Mouse (Mus musculus) kidney, embryonic 15.5 days (tissue): ENCODE measurements around the gene Naa40. TPM values are rescaled to one million over a fixed set of nuclear protein-coding genes. Genes with fewer than 3 reads are reported as not detected.

Experiments used
- ATAC-seq: fragments of 200-750 bp; cut with Nextera tagmentation; replicated peaks from 2 replicates; pipeline ENCODE4 v1.8.0; 2017; ENCODE audit warnings: moderate TSS enrichment; ENCODE audit not compliant: low FRiP score
- H3K27ac ChIP-seq: fragments of 300-500 bp; sonication (generic); 2 replicates; pipeline ENCODE4 v1.5.1; 2015; ENCODE audit warnings: mild to moderate bottlenecking, inconsistent platforms
- H3K27me3 ChIP-seq: fragments of 300-500 bp; sonication (generic); 2 replicates; pipeline ENCODE4 v1.6.1; 2015; ENCODE audit warnings: inconsistent platforms
- H3K36me3 ChIP-seq: fragments of 300-500 bp; sonication (generic); 2 replicates; pipeline ENCODE4 v1.6.1; 2015; ENCODE audit warnings: inconsistent platforms
- H3K4me1 ChIP-seq: fragments of 300-500 bp; sonication (generic); 2 replicates; pipeline ENCODE4 v1.6.1; 2015; ENCODE audit warnings: inconsistent platforms
- H3K4me2 ChIP-seq: fragments of 300-500 bp; sonication (generic); 2 replicates; pipeline ENCODE4 v1.6.1; 2015; ENCODE audit warnings: moderate library complexity, mild to moderate bottlenecking, inconsistent platforms
- H3K4me3 ChIP-seq: fragments of 300-500 bp; sonication (generic); replicated peaks from 2 replicates; pipeline ENCODE4 v1.5.1; 2015; ENCODE audit warnings: mild to moderate bottlenecking, inconsistent platforms
- H3K9ac ChIP-seq: fragments of 300-500 bp; sonication (generic); 2 replicates; pipeline ENCODE4 v1.6.1; 2015; ENCODE audit warnings: mild to moderate bottlenecking, inconsistent platforms
- H3K9me3 ChIP-seq: fragments of 300-500 bp; sonication (generic); replicated peaks from 2 replicates; pipeline ENCODE4 v1.6.1; 2016; ENCODE audit warnings: inconsistent platforms
- WGBS: fragments of 180-500 bp; shearing (Covaris S2); methylation state at CpG from one replicate; pipeline ENCODE4 v1.1.7; 2015; ENCODE audit warnings: mixed read lengths; 5-methylcytosine and 5-hydroxymethylcytosine counted together
- polyA plus RNA-seq: library from polyadenylated mRNA; unstranded; fragments of >200 nt; fragmentation: Nextera tagmentation; extraction: Ambion mirVana; gene quantifications from 2 replicates; pipeline ENCODE4 v1.2.1, GENCODE M21; 2015

Gene Naa40
- polyA plus RNA-seq, 1 experiment from 2014 or later: 75.3 TPM

DNA sequence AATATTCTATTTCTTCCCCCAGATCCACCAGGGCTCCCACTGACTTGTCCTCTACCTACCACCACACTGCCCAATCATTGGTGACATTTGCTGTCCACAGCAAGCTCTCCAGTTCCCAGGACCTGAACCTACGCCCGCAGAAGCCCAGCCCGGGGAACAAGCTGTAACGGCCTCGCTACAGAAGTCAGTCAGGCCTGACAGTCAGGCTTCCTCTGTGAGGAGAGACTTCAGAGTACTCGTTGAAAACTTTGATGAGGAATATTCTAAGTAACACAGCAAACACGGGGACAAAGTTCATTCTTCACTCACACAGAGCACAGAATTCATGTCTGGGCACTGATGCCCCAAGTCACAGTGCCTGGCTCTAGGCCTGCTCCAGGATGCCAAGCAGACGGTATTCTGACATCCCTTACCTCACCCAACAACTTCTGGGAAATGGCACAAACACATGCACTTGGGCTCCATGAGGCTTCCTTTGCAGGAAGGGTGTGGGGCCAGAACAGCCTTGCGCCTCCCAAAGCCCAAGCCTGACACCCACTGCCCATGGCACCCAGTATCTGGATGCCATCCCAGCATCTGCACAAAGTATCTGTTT, 15.8 kb downstream of the Naa40 start:
- H3K4me3 ChIP-seq: no peak overlapping the region
- ATAC-seq: no peak
- no peak overlapping the region for H3K9ac ChIP-seq
- H3K4me2 ChIP-seq: no peak overlapping the region
- no peaks in the 10 kb centered on the region for H3K9me3 ChIP-seq
- peaks cover 48% of the 10 kb centered on the region for H3K36me3 ChIP-seq
- 78% methylated on average over 9 of the region's 9 CpGs for WGBS
- no peaks in the 10 kb centered on the region for H3K27me3 ChIP-seq
- H3K4me1 ChIP-seq: 0 out of 2 replicates have a peak, but pooled peaks cover 2% of the 10 kb centered on the region
- H3K27ac ChIP-seq: no peak overlapping the region

DNA sequence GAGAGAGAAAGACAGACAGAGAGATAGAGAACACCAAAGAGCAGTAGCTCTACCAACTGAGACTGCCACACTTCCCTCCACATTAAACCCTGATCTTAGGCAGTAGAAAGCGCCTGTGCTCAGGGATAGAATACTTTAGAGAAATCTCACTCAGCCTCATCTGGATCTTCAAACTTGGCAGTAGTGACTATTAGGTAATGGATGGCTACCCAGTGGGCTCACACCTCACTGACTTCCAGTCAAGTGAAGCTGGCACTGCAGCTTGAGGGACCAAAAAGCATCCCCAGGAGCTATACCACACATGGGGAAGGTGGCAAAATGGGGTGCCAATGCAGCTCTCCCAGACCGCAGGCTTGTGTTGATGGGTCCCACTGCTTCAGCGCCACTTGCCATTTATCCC, 16.7 kb downstream of the Naa40 start:
- H3K9ac ChIP-seq: no peak overlapping the region
- peaks cover 38% of the 10 kb centered on the region for H3K36me3 ChIP-seq
- 0 out of 2 replicates have a peak, but pooled peaks cover 2% of the 10 kb centered on the region for H3K4me1 ChIP-seq
- WGBS: 88% methylated on average over 3 of the region's 3 CpGs
- H3K4me3 ChIP-seq: no peak overlapping the region
- H3K27me3 ChIP-seq: no peaks in the 10 kb centered on the region
- H3K4me2 ChIP-seq: no peak overlapping the region
- ATAC-seq: no peak
- H3K9me3 ChIP-seq: no peaks in the 10 kb centered on the region
- no peak overlapping the region for H3K27ac ChIP-seq

DNA sequence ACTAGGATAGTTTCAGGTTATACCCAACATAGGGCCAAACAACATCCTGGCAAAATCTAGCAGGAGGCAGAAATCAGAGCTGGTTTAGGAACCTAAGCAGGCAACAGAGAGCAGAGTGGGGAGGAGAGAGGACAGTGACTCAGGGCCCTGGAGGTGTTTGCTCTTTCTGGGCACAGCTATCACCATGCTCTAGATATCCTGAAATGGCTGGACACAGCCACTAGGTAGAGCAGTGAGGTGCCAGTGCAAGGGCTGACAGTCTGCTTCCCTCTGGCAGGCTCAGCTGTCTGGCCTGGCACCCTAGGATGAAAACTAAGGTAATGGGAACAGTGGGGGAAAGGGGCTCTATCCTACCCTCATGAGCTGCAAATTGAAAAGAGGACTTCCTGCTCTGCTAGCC, 17.5 kb downstream of the Naa40 start:
- no peak for ATAC-seq
- no peak overlapping the region for H3K9ac ChIP-seq
- no peaks in the 10 kb centered on the region for H3K27me3 ChIP-seq
- H3K4me1 ChIP-seq: 0 out of 2 replicates have a peak, but pooled peaks cover 4% of the 10 kb centered on the region
- no peak overlapping the region for H3K27ac ChIP-seq
- peaks cover 31% of the 10 kb centered on the region for H3K36me3 ChIP-seq
- no peak overlapping the region for H3K4me2 ChIP-seq
- H3K9me3 ChIP-seq: no peaks in the 10 kb centered on the region
- no peak overlapping the region for H3K4me3 ChIP-seq

DNA sequence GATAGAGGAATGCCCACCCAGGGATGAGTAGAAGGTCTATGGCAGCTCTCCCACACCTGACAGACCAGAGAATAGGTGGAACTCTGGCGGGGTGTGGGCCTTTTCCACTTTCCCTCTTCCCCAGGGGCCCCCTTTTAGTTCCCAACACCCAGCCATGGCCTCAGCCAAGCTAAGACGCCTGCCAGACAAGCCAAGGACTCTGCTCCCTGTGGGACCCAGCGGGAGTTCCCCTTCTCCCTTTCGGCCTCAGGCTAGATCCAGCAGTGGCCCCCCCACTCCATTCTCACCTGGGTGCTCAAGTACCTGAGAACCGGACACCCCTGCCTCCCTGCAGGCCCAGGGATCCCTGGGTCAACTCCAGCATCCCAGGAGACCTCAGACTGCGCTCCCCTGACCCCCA, 18.8 kb downstream of the Naa40 start:
- Histone ChIP-seq H3K27ac (no peak overlapping the region), H3K27me3 (no peaks in the 10 kb centered on the region), H3K9me3 (no peaks in the 10 kb centered on the region), H3K4me2 (no peak overlapping the region), H3K4me1 (peaks cover 11% of the 10 kb centered on the region), H3K9ac (no peak overlapping the region), H3K36me3 (peaks cover 18% of the 10 kb centered on the region), H3K4me3 (no peak overlapping the region)
- ATAC-seq: no peak
- 89% methylated on average over 6 of the region's 6 CpGs for WGBS

DNA sequence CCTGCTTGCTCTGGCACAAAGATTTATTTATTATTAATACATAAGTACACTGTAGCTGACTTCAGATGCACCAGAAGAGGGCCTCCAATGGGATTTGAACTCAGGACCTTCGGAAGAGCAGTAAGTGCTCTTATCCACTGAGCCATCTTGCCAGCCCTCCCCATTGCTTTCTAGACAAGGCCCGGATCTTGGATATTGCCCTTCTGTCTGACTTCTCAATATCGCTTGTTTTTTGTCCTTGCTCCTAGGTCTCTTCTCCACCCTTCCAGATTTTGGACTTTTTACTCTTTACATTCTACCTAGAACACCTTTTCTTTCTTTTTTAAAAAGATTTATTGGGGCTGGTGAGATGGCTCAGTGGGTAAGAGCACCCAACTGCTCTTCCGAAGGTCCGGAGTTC, 22.2 kb downstream of the Naa40 start:
- no peak overlapping the region for H3K4me3 ChIP-seq
- no peaks in the 10 kb centered on the region for H3K27me3 ChIP-seq
- no peak overlapping the region for H3K27ac ChIP-seq
- 94% methylated on average over 5 of the region's 5 CpGs for WGBS
- H3K36me3 ChIP-seq: peaks cover 19% of the 10 kb centered on the region
- H3K4me2 ChIP-seq: no peak overlapping the region
- no peak overlapping the region for H3K9ac ChIP-seq
- no peak for ATAC-seq
- peaks cover 39% of the 10 kb centered on the region for H3K4me1 ChIP-seq
- no peaks in the 10 kb centered on the region for H3K9me3 ChIP-seq

DNA sequence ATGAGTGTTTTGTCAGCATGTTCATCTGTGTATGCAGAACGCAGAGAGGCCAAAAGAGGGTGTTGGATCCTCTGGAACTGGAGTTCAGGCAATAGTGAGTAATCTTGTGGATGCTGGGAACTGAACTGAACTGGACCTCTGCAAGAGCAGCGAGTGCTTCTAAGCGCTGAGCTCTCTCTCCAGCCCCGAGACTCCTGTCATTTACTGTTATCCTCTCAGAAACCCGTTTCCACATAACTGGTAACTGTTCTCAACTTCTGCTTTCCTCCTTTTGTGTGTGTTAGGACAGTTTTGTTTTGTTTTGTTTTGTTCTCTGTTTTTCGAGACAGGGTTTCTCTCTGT, 23.1 kb downstream of the Naa40 start:
- Histone ChIP-seq H3K9me3 (no peaks in the 10 kb centered on the region), H3K4me2 (peak overlapping the region; percentile 84), H3K4me1 (peaks cover 39% of the 10 kb centered on the region), H3K9ac (peak overlapping the region; percentile 39; the same call in 1 of the 2 replicates), H3K36me3 (peaks cover 27% of the 10 kb centered on the region), H3K27ac (0 out of 2 replicates have a peak overlapping the region, but pooled peaks have one; percentile 0), H3K4me3 (peak overlapping the region; percentile 73), H3K27me3 (no peaks in the 10 kb centered on the region)
- WGBS: 9% methylated on average over 6 of the region's 6 CpGs
- ATAC-seq: peak; percentile 10; the same call in 1 of the 2 replicates

DNA sequence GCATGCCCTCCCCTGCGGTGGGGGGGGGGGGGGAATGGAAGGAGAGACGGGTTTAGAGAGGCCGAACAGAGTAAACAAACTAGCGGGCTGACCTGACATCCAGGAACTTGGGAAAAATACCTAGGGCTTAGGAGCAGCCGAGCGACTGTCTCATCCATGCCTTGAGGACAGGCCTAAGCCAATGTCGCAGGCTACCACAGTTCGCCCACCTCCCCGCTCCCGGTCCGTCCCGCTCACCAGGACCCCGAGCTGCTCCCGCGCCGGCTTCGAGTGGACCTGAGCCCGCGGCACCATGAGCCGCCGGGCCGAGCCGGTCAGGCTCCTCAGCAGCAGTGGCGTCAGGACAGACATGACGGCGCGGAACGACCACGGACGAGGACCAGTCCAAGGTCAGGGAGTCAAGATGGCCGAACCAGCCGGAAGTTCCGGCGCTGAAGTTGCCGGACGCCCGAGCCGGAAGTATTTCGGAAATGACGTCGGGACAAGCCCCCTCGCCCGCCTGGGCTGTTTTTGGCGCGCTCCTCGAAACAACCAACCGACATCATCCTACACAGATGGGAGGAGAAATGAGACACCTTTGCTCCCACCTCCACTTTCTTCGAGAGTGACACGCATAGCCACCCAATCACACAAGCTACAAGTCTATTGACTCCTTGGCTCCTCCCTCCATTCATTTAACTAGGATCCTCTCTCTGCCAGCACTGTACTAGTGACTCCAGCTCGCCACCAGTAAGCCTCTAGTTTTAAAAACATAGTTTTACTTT, 23.6 kb downstream of the Naa40 start, which contains the start of gene Cox8a:
Cox8a (minus strand) TSS at position 455 of the 764 bp plus-strand sequence.
- peak within 1 kb of the TSS; percentile 73 for H3K4me3 ChIP-seq
- WGBS: under 1% methylated on average over 50 of the region's 50 CpGs
- peak within 1 kb of the TSS; percentile 86 for H3K9ac ChIP-seq
- no peaks in the 10 kb centered on the region for H3K27me3 ChIP-seq
- peak; percentile 98 for ATAC-seq
- H3K27ac ChIP-seq: peak within 1 kb of the TSS; percentile 89
- H3K4me2 ChIP-seq: peak within 1 kb of the TSS; percentile 84
- peaks cover 39% of the 10 kb centered on the region for H3K4me1 ChIP-seq
- no peaks in the 10 kb centered on the region for H3K9me3 ChIP-seq
- peaks cover 30% of the 10 kb centered on the region for H3K36me3 ChIP-seq

DNA sequence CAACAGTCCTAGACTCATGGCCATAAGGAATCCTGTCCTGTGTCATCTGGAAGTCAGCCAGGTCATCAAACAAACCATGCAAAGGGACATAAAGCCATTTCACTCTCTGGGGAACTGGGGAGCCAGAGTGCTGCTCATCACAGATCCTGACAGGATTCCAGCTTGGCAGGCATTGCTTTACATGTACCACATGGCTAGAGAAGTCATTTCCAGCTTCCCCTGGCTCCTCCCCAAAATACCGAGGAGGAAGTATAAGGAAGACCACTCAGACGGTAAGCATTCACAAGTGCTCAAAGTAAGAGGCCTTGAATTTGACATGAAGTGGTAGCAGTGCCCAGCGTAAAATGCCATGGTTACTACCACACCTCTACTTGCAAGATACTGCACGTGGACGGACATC, 26.5 kb downstream of the Naa40 start:
- Histone ChIP-seq H3K4me2 (no peak overlapping the region), H3K36me3 (peaks cover 50% of the 10 kb centered on the region), H3K9me3 (no peaks in the 10 kb centered on the region), H3K27me3 (no peaks in the 10 kb centered on the region), H3K27ac (0 out of 2 replicates have a peak overlapping the region, but pooled peaks have one; percentile 27), H3K4me1 (peaks cover 39% of the 10 kb centered on the region), H3K9ac (no peak overlapping the region), H3K4me3 (no peak overlapping the region; the same call in 1 of the 2 replicates)
- 77% methylated on average over 5 of the region's 5 CpGs for WGBS
- no peak for ATAC-seq

DNA sequence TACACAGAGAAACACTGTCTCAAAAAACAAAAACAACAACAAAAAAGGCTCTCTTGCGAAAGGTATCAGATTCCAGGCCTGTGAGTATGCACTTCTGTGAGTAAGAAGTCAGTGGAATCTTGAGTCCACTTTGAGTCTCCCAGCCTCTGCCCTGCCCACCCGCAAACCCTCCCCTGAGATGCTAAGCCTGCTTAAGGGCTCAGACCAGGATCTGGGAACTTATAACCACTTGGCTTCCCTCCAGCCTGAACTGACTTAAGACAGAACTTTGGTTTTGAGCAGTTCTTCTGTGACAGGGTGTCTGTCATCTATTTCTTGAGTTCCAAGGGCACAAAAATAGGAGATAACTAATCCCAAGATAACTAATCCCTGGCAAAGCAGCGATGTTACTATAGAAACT, 28.0 kb downstream of the Naa40 start:
- H3K27me3 ChIP-seq: no peaks in the 10 kb centered on the region
- WGBS: 98% methylated on average over 3 of the region's 3 CpGs
- peaks cover 33% of the 10 kb centered on the region for H3K4me1 ChIP-seq
- no peak overlapping the region for H3K4me3 ChIP-seq
- H3K9me3 ChIP-seq: no peaks in the 10 kb centered on the region
- H3K36me3 ChIP-seq: peaks cover 51% of the 10 kb centered on the region
- no peak for ATAC-seq
- no peak overlapping the region for H3K4me2 ChIP-seq
- H3K27ac ChIP-seq: no peak overlapping the region
- no peak overlapping the region for H3K9ac ChIP-seq

DNA sequence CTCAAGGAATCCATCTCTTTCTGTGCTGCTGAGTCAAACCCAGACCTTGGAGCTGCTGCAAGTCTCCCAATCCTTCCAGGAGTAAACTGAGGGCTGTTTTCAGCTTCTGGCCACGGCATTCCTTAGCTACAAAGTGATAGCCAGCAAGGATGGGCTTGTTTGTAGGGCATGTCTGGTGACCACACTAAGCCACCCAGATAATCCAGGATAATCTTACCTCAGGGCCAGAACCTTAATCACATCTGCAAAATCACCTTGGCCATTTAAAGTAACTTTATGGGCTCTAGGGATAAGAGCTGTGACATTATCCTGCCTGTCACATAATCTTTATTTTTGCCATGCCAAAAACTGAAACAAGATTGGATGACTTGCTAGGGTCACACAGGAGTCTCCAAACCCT, 28.8 kb downstream of the Naa40 start:
- Histone ChIP-seq H3K27me3 (no peaks in the 10 kb centered on the region), H3K27ac (no peak overlapping the region), H3K4me2 (no peak overlapping the region), H3K9ac (no peak overlapping the region), H3K4me3 (no peak overlapping the region), H3K9me3 (no peaks in the 10 kb centered on the region), H3K36me3 (peaks cover 51% of the 10 kb centered on the region), H3K4me1 (peaks cover 31% of the 10 kb centered on the region)
- no peak for ATAC-seq
- WGBS: 85% methylated on average over 1 of the region's 1 CpGs

DNA sequence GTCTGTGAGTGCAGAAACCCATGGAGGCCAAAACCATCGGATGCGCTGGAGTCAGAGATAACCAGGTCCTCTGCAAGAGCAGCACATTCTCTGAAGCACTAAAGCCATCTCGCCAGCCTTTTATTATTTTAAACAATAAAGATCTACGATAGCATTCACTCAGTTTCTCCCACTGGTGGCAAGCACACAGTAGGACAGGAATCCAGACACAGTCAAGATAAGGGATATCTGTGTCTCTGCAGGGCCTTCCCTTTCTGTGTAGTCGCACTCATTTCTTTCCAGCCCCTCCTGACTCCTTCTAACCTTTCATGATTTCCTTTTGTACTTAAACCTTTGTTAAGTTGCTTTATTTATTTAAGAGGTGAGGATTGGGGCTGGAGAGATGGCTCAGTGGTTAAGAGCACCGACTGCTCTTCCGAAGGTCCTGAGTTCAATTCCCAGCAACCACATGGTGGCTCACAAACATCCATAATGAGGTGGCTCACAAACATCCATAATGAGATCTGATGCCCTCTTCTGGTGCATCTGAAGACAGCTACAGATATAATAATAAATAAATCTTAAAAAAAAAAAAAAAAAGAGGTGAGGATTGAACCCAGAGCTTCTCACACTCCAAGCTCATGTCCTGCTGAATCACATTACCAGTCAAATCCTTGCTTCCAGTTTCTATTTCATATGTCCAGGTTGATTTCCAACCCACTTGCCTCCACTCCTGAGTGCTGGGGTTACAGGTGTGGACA, 30.9 kb downstream of the Naa40 start:
- no peaks in the 10 kb centered on the region for H3K27me3 ChIP-seq
- no peak overlapping the region for H3K4me2 ChIP-seq
- WGBS: 88% methylated on average over 7 of the region's 7 CpGs
- H3K9me3 ChIP-seq: no peaks in the 10 kb centered on the region
- ATAC-seq: no peak
- peaks cover 26% of the 10 kb centered on the region for H3K4me1 ChIP-seq
- no peak overlapping the region for H3K27ac ChIP-seq
- no peak overlapping the region for H3K9ac ChIP-seq
- H3K4me3 ChIP-seq: no peak overlapping the region
- H3K36me3 ChIP-seq: peaks cover 45% of the 10 kb centered on the region
